Mouse (Mus musculus) heart, adult 18-20 months (tissue): Measurements from ENCODE around the gene Cyp24a1. TPM values are rescaled to one million over a fixed set of nuclear protein-coding genes. Genes with fewer than 3 reads are reported as not detected.

Experiments used
- DNase-seq, 2 experiments: peaks; one replicate each; pipeline ENCODE4 v3.0.0; 2021 to 2022; ENCODE audit warnings: mixed read lengths in 1 of 2
- total RNA-seq, 2 experiments: library from RNA; stranded (reverse); gene quantifications; 2 replicates each; pipeline ENCODE4 v1.2.3; 2021

Gene Cyp24a1
- total RNA-seq, 2 experiments from 2014 or later: not detected

GRCm38 (mm10) chr2:170438782-170439181, 58.2 kb downstream of the Cyp24a1 start:
- no peak for DNase-seq

DNA sequence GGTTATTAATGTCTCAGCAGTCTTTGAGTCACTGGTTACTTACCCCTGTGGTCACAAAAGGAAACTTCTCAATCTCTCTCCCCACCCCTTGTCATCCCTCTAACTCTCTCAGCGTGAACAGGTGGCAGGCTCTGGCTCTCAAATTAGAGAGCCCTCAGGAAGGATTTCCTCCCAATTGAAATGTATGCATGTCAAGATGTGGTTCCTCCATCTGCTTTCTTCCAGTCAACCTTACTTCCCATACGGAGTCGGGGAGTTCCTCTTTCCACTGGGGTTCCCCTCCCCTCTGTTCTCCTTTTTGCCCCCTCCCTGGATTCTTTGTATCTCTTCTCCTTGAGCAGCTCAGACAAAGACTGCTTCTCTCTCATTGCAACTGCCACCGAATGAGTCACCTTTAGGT, 60.7 kb downstream of the Cyp24a1 start:
- DNase-seq: peak in 1 of 2 experiments; percentile 8

Other genes starting within 250 kb of the Cyp24a1 start
- gene Bcas1, start 69.3 kb downstream of the Cyp24a1 start, total RNA-seq: under 1 TPM; 0.25 to 0.87 TPM
- 10 to 100 TPM; 10.8 to 14.8 TPM for gene Pfdn4, start 717 bp downstream of the Cyp24a1 start, total RNA-seq
- not detected for gene 4930470P17Rik, start 104.9 kb upstream of the Cyp24a1 start, total RNA-seq
- gene Dok5, start 234.7 kb upstream of the Cyp24a1 start, total RNA-seq: under 1 TPM; 0.26 to 0.30 TPM